Mouse (Mus musculus): ENCODE data around the gene Cadps2. TPM values are rescaled to one million over a fixed set of nuclear protein-coding genes. Genes with fewer than 3 reads are reported as not detected.

Gene Cadps2
- polyA plus RNA-seq, 2 experiments, result 0.05 to 0.07 TPM

- 63% methylated on average over 5 of the region's 5 CpGs for WGBS (ENCODE audit: insufficient replicate concordance)
Measured at GRCm38 (mm10) chr6:23314291-23314690, 524.9 kb downstream of the Cadps2 start.

GRCm38 (mm10) chr6:23306046-23306445 is 533.2 kb downstream of the Cadps2 start:
- no peak overlapping the region for H3K9ac ChIP-seq (replicated peaks)
- no peaks in the 10 kb centered on the region for H3K9me3 ChIP-seq (ENCODE audit: control insufficient read depth, low read length)
- H3K4me1 ChIP-seq (replicated peaks; ENCODE audit: control insufficient read depth in 2 of 2, insufficient read depth in 2 of 2, low read length in 1 of 2), result no peaks in the 10 kb centered on the region
- no peak overlapping the region for H3K27ac ChIP-seq
- WGBS (ENCODE audit: insufficient replicate concordance), result 74% methylated on average over 6 of the region's 6 CpGs
- H3K4me2 ChIP-seq (ENCODE audit: low read depth), result no peak overlapping the region
- ATAC-seq (ENCODE audit: insufficient read depth), result no peak
- no peaks in the 10 kb centered on the region for H3K27me3 ChIP-seq (ENCODE audit: control insufficient read depth, insufficient read depth, low read length)
- no peak for TF ChIP-seq CTCF (IDR thresholded peaks at IDR 0.05; ENCODE audit: low read depth)
- no peak for TF ChIP-seq EP300 (IDR thresholded peaks at IDR 0.05; ENCODE audit: low read depth)
- no peak for DNase-seq (ENCODE audit: low read depth in 3 of 3, low spot score in 3 of 3)
- H3K36me3 ChIP-seq (replicated peaks; ENCODE audit: control insufficient read depth, insufficient read depth, low read depth), result no peaks in the 10 kb centered on the region
- H3K4me3 ChIP-seq (ENCODE audit: insufficient read depth in 1 of 2, low read depth in 2 of 2, low read length in 2 of 2), result no peak overlapping the region

More at GRCm38 (mm10) chr6:23314291-23314690, 524.9 kb downstream of the Cadps2 start:
- TF ChIP-seq CTCF (IDR thresholded peaks at IDR 0.05; ENCODE audit: low read depth) (no peak), EP300 (IDR thresholded peaks at IDR 0.05; ENCODE audit: low read depth) (no peak)
- Histone ChIP-seq H3K4me3 (ENCODE audit: insufficient read depth in 1 of 2, low read depth in 2 of 2, low read length in 2 of 2) (no peak overlapping the region), H3K9ac (replicated peaks) (no peak overlapping the region), H3K27ac (no peak overlapping the region), H3K4me2 (ENCODE audit: low read depth) (no peak overlapping the region), H3K4me1 (replicated peaks; ENCODE audit: control insufficient read depth in 2 of 2, insufficient read depth in 2 of 2, low read length in 1 of 2) (no peaks in the 10 kb centered on the region), H3K36me3 (replicated peaks; ENCODE audit: control insufficient read depth, insufficient read depth, low read depth) (no peaks in the 10 kb centered on the region), H3K27me3 (ENCODE audit: control insufficient read depth, insufficient read depth, low read length) (no peaks in the 10 kb centered on the region), H3K9me3 (ENCODE audit: control insufficient read depth, low read length) (no peaks in the 10 kb centered on the region)
- ATAC-seq (ENCODE audit: insufficient read depth) (no peak), DNase-seq (ENCODE audit: low read depth in 3 of 3, low spot score in 3 of 3) (no peak)

GRCm38 (mm10) chr6:23298596-23298995 is 540.6 kb downstream of the Cadps2 start:
- Histone ChIP-seq H3K27me3 (ENCODE audit: control insufficient read depth, insufficient read depth, low read length) (no peaks in the 10 kb centered on the region), H3K27ac (no peak overlapping the region), H3K4me3 (ENCODE audit: insufficient read depth in 1 of 2, low read depth in 2 of 2, low read length in 2 of 2) (no peak overlapping the region), H3K4me2 (ENCODE audit: low read depth) (no peak overlapping the region), H3K9ac (replicated peaks) (no peak overlapping the region), H3K9me3 (ENCODE audit: control insufficient read depth, low read length) (no peaks in the 10 kb centered on the region), H3K36me3 (replicated peaks; ENCODE audit: control insufficient read depth, insufficient read depth, low read depth) (no peaks in the 10 kb centered on the region), H3K4me1 (replicated peaks; ENCODE audit: control insufficient read depth in 2 of 2, insufficient read depth in 2 of 2, low read length in 1 of 2) (no peaks in the 10 kb centered on the region)
- no peak for DNase-seq (ENCODE audit: low read depth in 3 of 3, low spot score in 3 of 3)
- TF ChIP-seq EP300 (IDR thresholded peaks at IDR 0.05; ENCODE audit: low read depth) (no peak), CTCF (IDR thresholded peaks at IDR 0.05; ENCODE audit: low read depth) (no peak)
- ATAC-seq (ENCODE audit: insufficient read depth), result no peak
- WGBS (ENCODE audit: insufficient replicate concordance), result 59% methylated on average over 2 of the region's 2 CpGs

- H3K9ac ChIP-seq (replicated peaks), result no peak overlapping the region
- H3K4me2 ChIP-seq (ENCODE audit: low read depth), result no peak overlapping the region
- no peak overlapping the region for H3K4me3 ChIP-seq (ENCODE audit: insufficient read depth in 1 of 2, low read depth in 2 of 2, low read length in 2 of 2)
- no peaks in the 10 kb centered on the region for H3K9me3 ChIP-seq (ENCODE audit: control insufficient read depth, low read length)
- 65% methylated on average over 4 of the region's 4 CpGs for WGBS (ENCODE audit: insufficient replicate concordance)
- TF ChIP-seq EP300 (IDR thresholded peaks at IDR 0.05; ENCODE audit: low read depth), result no peak
- no peak for TF ChIP-seq CTCF (IDR thresholded peaks at IDR 0.05; ENCODE audit: low read depth)
- no peaks in the 10 kb centered on the region for H3K27me3 ChIP-seq (ENCODE audit: control insufficient read depth, insufficient read depth, low read length)
- H3K4me1 ChIP-seq (replicated peaks; ENCODE audit: control insufficient read depth in 2 of 2, insufficient read depth in 2 of 2, low read length in 1 of 2), result no peaks in the 10 kb centered on the region
- no peak overlapping the region for H3K27ac ChIP-seq
- no peaks in the 10 kb centered on the region for H3K36me3 ChIP-seq (replicated peaks; ENCODE audit: control insufficient read depth, insufficient read depth, low read depth)
- DNase-seq (ENCODE audit: low read depth in 3 of 3, low spot score in 3 of 3), result no peak
- no peak for ATAC-seq (ENCODE audit: insufficient read depth)
Measured at GRCm38 (mm10) chr6:23294685-23295084, 544.5 kb downstream of the Cadps2 start.

- no peak for TF ChIP-seq EP300 (IDR thresholded peaks at IDR 0.05; ENCODE audit: low read depth)
- no peak for TF ChIP-seq CTCF (IDR thresholded peaks at IDR 0.05; ENCODE audit: low read depth)
- H3K27ac ChIP-seq, result no peak overlapping the region
- DNase-seq (ENCODE audit: low read depth in 3 of 3, low spot score in 3 of 3) (no peak), ATAC-seq (ENCODE audit: insufficient read depth) (no peak)
- 65% methylated on average over 4 of the region's 4 CpGs for WGBS (ENCODE audit: insufficient replicate concordance)
- H3K4me3 ChIP-seq (ENCODE audit: insufficient read depth in 1 of 2, low read depth in 2 of 2, low read length in 2 of 2), result no peak overlapping the region
- no peaks in the 10 kb centered on the region for H3K4me1 ChIP-seq (replicated peaks; ENCODE audit: control insufficient read depth in 2 of 2, insufficient read depth in 2 of 2, low read length in 1 of 2)
- no peaks in the 10 kb centered on the region for H3K27me3 ChIP-seq (ENCODE audit: control insufficient read depth, insufficient read depth, low read length)
- no peak overlapping the region for H3K9ac ChIP-seq (replicated peaks)
- no peaks in the 10 kb centered on the region for H3K36me3 ChIP-seq (replicated peaks; ENCODE audit: control insufficient read depth, insufficient read depth, low read depth)
- no peak overlapping the region for H3K4me2 ChIP-seq (ENCODE audit: low read depth)
- H3K9me3 ChIP-seq (ENCODE audit: control insufficient read depth, low read length), result no peaks in the 10 kb centered on the region
Measured at GRCm38 (mm10) chr6:23288752-23289151, 550.5 kb downstream of the Cadps2 start.
